Mouse (Mus musculus): ENCODE measurements at regions not wholly inside any gene's neighbourhood (a gene's known extent, or its start where the extent isn't known, plus 50 kb on each side); places are given as distances from the start of the nearest gene placed in this dataset.

DNA sequence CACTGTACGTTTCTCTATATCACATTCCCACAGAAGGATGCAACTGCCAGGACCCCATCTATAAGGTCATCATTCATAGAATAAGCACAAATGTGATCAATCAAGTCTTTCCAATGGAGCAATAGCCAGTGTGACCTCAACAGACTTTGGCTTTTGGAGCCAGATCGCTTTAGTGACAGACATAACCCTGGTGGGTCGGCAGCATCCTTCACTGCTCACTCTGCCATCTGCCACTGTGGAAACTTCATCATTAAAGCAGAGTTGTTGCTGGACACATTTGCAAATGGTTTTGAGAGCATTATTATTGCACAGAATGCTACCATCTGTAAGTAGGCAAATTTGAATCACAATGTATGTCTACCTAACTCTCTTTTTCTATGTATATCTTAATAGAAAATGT lies 212.9 kb upstream of the Gk2 start:
- DNase-seq (ENCODE audit: extremely low read depth, low read depth) = no peak

DNA sequence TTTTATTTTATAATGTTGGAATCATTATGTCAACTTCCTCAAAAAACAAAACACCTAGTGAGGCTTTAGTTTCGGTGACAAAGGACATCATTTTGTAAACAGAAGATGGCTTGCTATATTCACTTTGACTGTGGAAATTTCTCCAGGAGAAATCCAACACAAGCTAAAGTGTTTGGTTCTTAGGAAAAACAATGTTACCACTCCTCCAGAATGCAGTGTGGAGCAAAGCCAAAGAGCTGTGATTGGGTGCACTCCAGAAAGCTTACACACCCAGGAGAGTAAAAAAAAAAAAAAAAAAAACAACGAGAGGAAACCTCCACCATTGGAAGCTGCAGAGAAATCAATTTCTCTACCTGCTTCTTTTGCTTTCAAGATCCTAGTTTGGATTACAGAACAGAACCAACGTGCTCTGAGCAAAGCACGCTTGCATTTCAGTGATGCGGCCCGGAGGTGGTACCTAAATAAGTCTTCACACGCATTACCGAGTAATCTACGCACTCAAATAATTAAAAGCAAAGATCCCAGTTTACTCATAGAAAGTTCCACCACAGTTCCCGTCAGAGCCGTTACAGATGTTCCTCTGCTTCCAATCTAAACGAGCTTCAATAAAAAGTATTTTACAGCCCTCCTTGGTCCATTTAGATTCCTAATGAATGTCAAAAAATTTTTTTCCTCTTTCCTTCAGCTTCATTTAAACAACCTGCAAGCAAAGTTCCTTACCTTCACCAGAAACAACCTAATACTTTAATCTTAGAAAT lies 199.5 kb upstream of the Gk2 start:
- DNase-seq (ENCODE audit: extremely low read depth, low read depth) = no peak

DNA sequence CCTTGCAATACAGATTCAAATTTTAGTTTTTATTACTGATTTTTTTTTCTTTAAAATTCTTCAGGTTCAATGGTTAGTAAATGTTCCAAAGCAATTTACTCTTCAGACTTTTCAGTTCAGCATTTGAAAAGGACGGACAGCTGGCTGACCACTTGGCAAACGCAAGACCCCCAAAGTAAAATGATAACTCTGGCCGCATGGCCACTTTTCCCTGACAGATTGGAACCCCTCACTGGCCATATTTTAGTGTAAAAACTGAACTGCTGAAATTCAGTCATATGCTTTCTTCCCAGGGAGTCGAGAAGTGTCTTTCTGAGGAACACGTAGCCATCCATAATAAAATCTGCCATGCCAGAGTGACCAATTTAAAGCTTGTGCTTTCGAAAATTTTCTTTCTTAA lies 198.4 kb upstream of the Gk2 start:
- DNase-seq (ENCODE audit: extremely low read depth, low read depth) = no peak

GRCm38 (mm10) chr5:97654414-97654813 lies 197.6 kb upstream of the Gk2 start:
- no peak for DNase-seq (ENCODE audit: extremely low read depth, low read depth)

- DNase-seq (ENCODE audit: extremely low read depth, low read depth) = no peak
Observed at GRCm38 (mm10) chr5:97642251-97642650, 185.4 kb upstream of the Gk2 start.

GRCm38 (mm10) chr5:97641646-97642045 lies 184.8 kb upstream of the Gk2 start:
- DNase-seq (ENCODE audit: extremely low read depth, low read depth) = no peak

DNA sequence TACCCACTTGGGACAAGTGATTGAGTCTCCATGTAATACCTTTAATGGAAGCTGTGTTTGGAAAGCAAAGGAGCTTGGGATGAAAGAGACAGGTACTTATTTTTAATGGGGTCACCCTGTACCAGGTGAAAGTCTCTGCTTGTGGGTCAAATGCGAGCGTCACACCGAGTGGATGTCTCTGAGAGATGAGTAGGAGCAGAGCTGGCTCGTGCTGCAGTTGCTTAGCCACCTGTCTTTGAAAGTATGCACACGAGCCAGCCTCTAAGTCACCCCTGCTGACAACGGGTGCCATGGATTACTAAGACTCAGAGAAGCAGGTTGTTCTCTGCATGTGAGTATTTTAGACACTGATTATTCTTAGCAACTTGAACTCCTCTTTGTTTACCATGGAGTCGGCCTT lies 179.5 kb upstream of the Gk2 start:
- no peak for DNase-seq (ENCODE audit: extremely low read depth, low read depth)

GRCm38 (mm10) chr5:97633766-97634165 lies 176.9 kb upstream of the Gk2 start:
- no peak for DNase-seq (ENCODE audit: extremely low read depth, low read depth)

DNA sequence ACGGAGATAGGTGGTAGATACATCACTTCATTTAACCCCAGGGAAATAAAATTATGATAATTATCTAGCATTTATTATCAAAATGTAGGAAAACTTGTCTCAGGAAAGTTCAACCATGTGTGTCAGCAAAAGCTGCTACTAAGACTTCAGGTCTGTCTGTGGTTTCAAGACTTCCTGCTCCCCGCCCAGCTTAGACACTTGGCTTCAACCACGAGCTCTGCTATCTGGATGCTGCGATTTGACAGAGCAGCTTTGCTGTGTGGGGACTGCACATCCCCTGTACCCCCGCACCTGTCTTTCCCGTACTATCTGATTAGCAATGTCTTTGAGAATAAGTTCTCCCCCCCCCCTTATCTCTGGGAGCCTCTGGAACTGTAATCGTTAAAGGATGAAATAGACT lies 176.0 kb upstream of the Gk2 start:
- no peak for DNase-seq (ENCODE audit: extremely low read depth, low read depth)

- no peak for DNase-seq (ENCODE audit: extremely low read depth, low read depth)
Observed at GRCm38 (mm10) chr5:97625200-97625599, 168.4 kb upstream of the Gk2 start.

GRCm38 (mm10) chr5:97619890-97620289 lies 163.1 kb upstream of the Gk2 start:
- DNase-seq (ENCODE audit: extremely low read depth, low read depth) = no peak

DNA sequence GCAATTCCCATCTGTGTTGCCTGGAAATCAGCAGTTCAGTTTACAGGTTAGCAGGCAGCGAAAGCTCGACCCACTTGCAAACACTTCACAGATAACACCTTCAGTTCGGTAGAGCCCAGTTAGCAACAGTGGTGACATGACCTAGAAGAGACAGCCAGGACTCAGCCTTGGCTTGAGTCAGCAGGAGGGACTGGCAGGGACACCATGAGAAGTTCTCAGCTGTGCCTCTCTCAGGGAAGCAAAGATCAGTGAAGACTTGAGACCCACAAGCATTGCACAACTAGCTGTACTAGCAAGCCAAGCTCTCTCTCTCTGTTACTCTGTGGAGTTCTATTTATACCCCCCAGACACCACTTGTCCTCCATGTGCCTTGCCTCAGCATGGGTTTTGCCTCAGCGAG lies 161.6 kb upstream of the Gk2 start:
- no peak for DNase-seq (ENCODE audit: extremely low read depth, low read depth)

GRCm38 (mm10) chr5:97602176-97602575 lies 145.4 kb upstream of the Gk2 start:
- DNase-seq (ENCODE audit: extremely low read depth, low read depth) = no peak

- DNase-seq (ENCODE audit: extremely low read depth, low read depth) = no peak
Observed at GRCm38 (mm10) chr5:97601384-97601783, 144.6 kb upstream of the Gk2 start.

GRCm38 (mm10) chr5:97598741-97599140 lies 141.9 kb upstream of the Gk2 start:
- no peak for DNase-seq (ENCODE audit: extremely low read depth, low read depth)

- no peak for DNase-seq (ENCODE audit: extremely low read depth, low read depth)
Observed at GRCm38 (mm10) chr5:97595916-97596315, 139.1 kb upstream of the Gk2 start.

- DNase-seq (ENCODE audit: extremely low read depth, low read depth) = no peak
Observed at GRCm38 (mm10) chr5:97594081-97594480, 137.3 kb upstream of the Gk2 start.

DNA sequence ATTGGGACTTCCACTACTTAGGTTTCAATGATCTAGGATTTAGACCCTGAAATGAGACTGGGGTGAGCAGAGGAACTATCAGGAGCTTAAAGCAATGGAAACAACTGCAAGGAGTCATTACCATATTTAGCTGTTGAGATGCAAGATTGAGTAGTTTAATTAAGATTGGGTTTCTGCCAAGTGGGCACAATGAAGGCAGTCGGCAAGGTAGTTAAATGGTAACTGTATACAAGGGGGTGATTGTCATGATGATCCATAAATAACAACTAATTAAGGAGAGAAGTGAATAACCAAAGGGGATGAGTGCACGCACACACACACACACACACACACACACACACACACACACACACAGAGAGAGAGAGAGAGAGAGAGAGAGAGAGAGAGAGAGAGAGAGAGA lies 125.7 kb upstream of the Gk2 start:
- DNase-seq (ENCODE audit: extremely low read depth, low read depth) = no peak

GRCm38 (mm10) chr5:97565486-97565885 lies 108.7 kb upstream of the Gk2 start:
- no peak for DNase-seq (ENCODE audit: extremely low read depth, low read depth)

DNA sequence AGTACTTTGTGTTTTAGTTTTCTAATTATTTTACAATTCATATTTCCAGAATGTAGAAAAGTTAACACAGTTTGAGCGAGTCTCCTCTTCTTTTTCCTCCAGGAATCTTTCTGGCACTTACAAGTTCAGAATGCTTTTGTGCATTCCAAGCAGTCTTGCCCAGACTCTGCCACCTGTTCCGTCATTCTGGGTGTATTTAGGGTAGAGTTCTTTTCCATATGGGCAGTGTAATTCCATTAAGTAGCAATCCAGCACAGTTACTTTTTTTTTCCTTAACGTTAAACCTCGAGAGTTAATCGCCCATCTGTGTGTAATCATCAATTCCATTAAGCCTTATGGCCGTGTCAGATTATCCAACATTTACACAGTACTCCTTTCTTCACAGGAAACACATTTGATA lies 106.9 kb upstream of the Gk2 start:
- DNase-seq (ENCODE audit: extremely low read depth, low read depth) = no peak

GRCm38 (mm10) chr5:97554274-97554673 lies 97.5 kb upstream of the Gk2 start:
- DNase-seq (ENCODE audit: extremely low read depth, low read depth) = no peak

DNA sequence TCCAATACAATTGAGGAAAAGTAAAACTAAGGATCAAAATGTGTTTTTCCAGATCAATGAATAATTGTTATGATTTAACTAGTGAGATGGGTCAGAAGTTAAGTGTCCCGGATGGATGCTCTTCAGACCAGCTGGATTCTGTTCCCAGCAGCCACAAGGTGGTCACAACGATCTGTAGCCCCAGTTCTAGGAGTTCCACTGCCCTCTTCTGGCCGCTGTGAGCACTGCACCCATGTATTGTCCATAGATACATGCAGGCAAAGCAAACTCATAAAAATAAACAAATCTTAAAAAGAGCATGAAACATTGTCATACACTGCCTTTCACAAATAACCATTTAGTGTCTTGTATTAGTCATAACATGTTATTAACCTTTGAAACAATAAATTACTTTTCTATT lies 96.3 kb upstream of the Gk2 start:
- DNase-seq (ENCODE audit: extremely low read depth, low read depth) = peak; percentile 6

- DNase-seq (ENCODE audit: extremely low read depth, low read depth) = no peak
Observed at GRCm38 (mm10) chr5:97537492-97538257, 80.9 kb upstream of the Gk2 start.

Measured in MEL-GATA-1-ER (cell line).